Mouse (Mus musculus) spleen, postnatal 36 days (tissue): Measurements from ENCODE around the gene Ugp2.
"Not testable (repeated sequence)": the region's sequence is repeated elsewhere in the genome, so short reads cannot be mapped to it uniquely, and the experiment has no call there.

ENCODE experiments used
- DNase-seq, 2 experiments: peaks; one replicate each; pipeline ENCODE4 v3.0.0; 2022; ENCODE audit warnings: low spot score in 2 of 2, mixed read lengths in 1 of 2

Gene Ugp2

DNA sequence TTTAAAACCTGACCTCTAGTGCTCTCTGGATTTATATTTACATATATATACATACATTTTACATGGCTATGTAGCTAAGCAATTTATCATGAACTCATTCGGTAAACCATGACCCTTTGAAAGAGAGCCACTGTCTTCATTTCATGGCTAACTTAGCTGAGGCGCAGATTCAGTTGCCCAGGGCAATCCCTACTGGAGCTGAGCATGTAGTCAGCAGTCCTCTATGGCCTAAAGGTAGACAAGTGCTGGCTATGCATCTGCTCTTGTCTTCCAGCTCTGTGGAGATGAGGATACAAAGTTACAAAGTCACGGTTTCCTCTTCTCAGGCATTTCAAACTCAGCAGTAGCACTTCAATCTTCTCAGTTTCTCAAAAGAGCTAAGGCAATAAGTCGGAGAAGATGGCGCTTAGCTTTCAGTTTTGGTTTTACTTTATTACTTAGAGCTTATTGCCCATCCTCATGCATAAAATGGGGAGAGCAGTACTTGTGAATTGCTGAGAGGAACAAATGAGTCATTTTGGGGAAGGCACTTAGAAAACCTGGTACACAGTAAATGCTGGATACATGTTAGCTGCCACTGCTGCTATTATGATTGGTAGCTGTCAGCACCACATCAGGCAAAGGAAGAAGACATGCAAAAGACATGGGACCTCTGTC is 38.2 kb downstream of the Ugp2 start:
- no peak for DNase-seq

DNA sequence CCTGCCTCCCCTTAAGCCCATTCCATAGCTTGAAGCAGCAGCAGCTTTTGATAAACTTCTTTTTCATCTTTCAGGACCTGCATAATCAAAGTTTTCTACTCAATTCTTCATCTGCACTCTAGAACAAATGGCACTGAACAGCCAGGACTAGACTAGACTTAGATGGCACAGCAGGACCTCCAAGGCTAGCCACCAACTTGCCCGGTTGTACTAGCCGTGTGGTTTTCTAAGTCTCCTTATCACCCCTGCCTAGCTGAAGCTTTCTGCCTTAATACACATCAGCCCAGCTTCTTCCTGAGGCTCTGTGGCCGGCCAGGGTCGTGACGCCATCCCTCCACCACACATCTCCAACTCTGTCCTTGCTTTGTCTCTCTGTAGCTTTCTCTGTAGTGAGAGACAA is 42.9 kb downstream of the Ugp2 start:
- DNase-seq, result no peak

DNA sequence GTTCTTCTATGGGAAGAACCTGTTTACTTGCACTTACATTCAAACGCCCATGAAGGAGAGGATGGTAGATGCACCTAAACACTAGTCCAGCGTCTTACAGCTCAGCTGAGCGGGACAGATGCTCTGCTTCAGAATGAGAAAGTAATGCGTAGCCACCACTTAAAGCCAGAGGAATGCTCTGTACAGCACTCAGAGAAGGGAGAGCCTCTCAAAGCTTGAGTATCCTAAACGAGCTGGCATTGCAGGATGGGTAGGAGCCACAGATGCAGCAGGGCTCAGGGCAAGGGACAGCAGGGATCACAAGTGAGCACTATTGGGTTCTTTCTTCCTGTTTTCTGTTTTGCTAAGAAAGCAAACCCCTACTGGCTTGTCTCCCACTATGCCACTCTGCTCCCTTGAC is 43.5 kb downstream of the Ugp2 start:
- no peak for DNase-seq

DNA sequence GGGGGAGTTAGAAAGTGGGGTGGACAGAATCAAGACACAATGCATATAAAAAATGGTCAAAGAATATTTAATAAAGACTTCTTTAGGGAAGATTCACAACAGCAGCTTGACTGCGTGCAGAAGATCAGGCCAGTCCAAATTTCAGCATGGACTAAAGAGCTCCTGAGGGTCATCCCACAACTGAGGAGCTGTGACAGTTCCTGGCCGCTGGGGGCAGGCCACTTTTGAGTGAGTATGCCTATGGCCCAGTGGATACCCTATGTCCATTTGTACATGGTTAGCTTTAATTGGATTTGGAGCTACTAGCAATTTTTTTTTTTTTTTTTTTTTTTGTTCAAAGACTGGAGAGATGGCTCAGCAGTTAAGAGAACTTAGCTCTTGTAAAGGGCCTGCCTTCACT is 44.2 kb downstream of the Ugp2 start:
- no peak for DNase-seq

DNA sequence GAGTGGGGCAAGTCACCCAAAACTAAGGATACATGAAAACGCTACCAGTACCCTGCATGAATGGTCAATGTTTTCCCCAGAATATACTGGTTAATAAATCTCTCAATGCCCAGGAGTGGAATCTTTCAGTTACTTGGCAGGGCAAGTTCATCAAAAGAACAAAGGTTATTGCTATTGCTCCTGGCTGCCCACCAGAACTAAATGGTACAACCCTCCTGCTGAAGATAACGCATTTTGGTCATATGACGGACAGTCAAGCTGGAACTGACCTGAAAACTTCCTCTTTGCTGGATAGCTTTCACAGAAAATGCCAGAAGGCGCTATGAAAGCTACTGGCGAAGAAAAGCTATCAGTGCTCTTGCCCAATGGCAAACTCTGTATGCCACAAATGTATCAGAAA is 45.2 kb downstream of the Ugp2 start:
- no peak for DNase-seq

DNA sequence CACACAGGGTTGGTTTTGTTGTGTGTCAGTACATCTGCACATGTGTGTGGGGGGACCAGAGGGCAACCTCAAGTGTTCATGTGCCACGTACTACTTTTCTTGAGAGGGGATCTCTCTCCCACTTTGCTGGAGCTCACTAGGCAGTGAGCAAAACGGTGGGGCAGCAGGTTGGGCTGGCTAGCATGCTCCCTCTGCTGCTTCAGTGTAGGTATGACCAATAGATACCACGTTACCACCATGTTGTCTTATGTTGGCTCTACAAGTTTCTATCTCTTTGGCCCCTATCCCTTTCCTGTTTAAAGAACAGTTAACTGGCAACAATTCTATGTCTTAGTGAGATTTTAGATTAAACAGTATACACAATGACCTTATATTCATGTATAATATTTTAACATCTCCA is 48.7 kb downstream of the Ugp2 start:
- DNase-seq, result no peak

DNA sequence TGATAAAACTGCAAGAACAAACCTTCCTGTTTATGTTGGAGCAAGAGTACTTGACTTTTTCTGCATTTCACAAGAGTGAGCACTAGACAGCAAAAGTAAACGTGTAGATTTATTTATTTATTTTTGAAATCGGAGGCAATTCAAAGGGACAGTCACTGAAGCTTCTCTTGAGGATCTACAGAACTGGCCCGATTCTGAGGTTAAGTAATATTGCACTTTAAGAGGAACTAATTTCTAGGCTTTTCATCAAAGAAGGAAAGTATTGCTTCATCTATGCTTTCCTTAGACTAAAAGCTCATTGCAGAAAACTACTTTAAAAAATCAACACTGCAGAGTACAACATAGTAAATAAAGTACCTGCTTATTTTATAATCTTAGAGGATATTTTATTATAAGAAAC is 49.4 kb downstream of the Ugp2 start:
- no peak for DNase-seq

DNA sequence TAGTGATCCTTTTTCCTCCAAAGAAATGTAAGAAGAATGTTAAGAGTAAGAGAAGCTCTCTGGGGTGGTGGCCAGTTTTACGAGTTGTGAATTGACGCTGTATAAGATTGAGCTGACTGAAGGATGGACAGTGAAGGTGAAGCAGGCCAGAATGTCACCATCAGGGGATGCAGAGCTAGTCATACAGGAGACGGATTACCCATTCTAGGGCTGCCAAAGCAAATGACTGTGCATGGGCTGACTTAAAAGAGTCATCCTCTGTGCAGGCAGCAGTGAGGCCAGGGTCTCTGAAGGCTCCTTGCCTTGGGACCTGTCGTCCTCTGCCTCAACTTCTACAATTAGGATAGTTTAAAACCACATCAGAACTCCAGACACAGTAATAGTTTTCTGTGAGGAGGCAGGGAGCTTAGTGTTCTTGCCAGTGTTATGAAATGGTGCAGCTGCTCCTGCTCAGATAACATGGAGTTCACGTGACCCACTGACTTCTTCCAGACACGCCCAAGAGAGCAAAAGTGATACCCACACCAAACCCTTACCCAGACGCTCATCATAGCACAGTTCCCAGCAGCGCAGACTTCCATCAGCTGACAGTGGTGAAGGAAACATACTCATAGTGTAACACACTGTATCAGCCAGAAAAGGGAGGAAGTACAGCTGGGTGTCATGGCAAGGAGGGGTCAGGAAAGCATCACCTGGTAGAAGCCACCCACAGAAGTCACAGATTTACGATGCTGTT is 56.9 kb downstream of the Ugp2 start:
- peak; percentile 13 to 40 for DNase-seq

DNA sequence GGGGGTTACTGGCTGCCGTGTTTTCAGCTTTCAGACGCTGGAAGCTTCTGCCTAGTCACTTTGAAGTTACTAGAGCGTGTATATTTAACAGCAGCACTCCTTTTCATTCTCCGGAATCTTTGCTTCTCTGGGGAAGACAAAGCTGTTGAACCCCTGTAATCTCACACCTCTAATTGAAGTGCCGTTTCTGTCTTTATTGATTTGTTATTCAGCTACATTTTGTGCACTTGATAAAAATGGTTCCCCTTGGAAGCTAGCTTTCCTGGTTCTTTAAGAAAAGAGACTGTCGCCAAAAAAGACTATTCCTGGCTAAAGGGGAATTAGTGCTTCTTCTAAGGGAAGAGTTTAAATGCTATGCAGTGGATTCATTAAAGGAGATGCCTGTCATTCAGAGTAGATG is 61.5 kb downstream of the Ugp2 start:
- no peak for DNase-seq

DNA sequence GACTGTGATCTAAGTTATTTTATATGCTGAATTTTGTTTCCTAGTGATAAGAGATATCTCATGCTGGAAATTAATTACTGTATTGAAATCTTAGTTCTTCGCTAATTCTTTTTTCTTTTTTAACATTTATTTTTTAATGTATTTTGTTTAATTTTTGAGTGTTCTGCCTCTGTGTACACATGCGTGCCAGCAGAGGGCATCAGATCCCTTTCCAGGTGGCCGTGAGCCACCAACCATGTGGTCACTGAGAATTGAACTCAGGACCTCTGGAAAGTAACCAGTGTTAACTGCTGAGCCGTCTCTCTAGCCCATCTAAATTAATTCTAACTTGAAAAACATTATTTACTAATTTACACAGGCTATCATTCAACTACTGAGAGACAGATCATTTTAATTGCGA is 62.9 kb downstream of the Ugp2 start:
- DNase-seq, result no peak

DNA sequence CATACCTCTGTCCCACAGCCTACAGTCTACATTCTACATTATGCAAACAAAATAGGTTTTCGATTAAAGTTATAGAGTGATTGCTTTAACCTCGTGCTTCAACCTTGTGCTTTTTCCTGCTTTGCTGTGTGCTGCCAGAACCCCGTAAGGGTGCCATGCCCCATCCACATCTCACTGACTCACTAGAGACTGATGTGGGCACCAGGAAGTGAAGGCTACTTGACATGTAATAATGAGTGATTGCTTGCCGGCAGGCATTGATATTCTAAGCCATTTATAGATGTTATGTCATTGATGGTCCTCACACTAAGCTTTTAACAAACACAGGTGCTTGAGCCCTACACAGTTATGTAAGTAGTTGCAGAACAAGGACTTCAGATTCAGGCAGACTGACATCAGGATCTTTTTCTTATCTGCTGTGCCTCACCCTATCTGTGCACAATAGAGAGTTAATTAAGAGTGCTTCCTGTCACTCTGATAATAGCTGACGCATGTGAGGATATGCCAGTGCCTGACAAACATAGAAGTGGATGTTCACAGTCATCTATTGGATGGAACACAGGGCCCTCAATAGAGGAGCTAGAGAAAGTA is 63.8 kb downstream of the Ugp2 start:
- no peak for DNase-seq

DNA sequence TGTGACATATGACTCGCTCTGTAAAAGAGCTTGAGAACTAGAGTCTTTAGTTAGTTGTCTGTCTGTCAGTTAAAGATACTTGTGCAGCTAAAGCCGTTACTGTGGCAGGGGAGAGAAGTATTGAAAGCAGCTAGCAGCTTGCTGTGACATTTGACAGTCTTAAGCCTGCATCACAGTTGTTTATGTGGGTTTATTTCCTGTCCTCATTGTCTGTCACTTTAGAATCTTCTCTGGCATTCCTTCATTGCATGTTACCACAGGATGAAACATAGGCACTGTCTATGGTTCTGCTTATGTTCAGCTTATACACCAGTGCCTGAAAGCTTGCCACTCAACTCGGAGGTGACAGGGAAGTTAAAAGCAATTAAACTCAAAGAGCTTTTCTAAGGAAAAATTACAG is 67.4 kb downstream of the Ugp2 start:
- no peak for DNase-seq

DNA sequence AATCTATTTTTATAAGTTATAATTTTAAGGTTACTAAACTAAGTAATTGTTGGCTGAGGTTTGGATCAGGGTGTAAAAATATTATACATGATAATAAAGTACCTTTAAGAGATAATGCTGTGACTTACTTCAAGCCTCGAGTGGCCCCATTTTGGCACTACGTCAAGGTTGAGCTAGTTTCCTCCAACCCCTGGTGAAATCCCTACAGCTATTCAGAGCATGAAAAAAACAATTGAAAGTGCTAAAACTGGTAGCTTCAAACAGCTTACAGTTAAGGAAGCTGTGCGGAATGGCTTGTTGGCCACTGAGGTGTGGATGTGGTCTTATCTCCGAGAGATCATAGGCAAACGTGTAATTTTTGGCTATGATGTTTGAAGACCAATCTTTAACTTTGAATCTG is 75.5 kb downstream of the Ugp2 start:
- peak in 1 of 2 experiments; percentile 18 for DNase-seq

DNA sequence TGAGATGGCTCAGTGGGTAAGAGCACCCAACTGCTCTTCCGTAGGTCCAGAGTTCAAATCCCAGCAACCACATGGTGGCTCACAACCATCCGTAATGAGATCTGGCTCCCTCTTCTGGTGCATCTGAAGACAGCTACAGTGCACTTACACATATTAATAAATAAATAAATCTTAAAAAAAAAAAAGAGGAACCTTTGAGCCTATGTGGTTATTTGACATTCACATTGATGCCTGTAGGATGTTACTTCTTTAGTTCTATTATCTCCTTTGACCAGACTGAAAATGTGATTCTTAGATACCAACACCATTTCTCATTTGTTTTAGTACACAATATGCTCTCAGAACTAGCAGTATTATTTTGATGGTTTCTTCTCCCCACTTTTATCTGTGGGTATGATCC is 82.8 kb downstream of the Ugp2 start:
- DNase-seq, result not testable (repeated sequence)

DNA sequence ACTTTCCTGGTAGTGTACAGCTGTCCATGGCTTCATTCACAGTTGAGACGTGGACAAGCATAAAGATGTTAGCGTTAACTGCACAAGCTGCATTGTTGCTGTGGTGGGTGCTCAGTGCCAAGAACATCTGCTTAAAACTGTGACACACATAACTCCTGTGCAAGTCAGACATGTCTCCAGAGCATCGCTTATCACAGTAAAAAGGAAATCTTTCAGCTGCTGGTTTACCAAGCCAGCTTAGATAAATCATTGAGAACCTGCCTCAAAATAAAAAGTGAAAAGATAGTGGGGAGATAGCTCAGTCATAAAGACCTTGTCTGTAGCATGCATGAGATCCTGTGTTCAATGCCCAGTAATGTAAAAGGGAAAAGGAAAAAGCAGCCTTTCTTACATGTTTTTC is 84.6 kb downstream of the Ugp2 start:
- no peak for DNase-seq

DNA sequence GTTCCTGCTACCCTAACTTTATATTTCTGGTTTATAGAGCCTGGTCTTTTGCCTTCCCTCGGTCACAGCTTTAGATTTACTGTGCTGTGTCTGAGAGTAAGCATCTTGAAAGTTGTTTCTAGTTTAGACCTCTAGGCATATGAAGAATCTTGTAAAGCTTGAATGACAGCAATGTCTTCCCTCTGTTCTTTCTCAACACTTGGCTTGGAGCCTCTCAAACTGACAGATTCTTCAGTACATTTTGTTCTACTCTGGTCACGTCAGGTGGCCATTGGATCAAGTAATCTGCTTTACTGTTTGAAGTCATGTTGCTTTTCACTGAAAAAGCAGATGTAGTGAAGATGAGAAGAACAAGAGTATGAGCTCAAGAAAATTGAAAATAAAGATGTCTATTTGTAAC is 94.8 kb downstream of the Ugp2 start:
- DNase-seq, result no peak
